Mouse (Mus musculus) G1E (cell line): ENCODE data around the gene Dgkd.

Experiments
- CTCF ChIP-seq: IDR thresholded peaks from 2 replicates; pipeline ENCODE4 v1.5.1; 2012; ENCODE audit warnings: low read depth, low read length, inconsistent platforms, mixed read lengths
- GATA1 ChIP-seq: IDR thresholded peaks from 2 replicates; pipeline ENCODE4 v1.6.1; 2012; ENCODE audit warnings: borderline replicate concordance, low read length, inconsistent platforms, mixed read lengths
- POLR2AphosphoS5 ChIP-seq: IDR thresholded peaks from 2 replicates; pipeline ENCODE4 v1.6.1; 2012; ENCODE audit warnings: low read depth, low read length, inconsistent platforms; ENCODE audit not compliant: insufficient replicate concordance
- TAL1 ChIP-seq: conservative IDR thresholded peaks from 2 replicates; pipeline ENCODE4 v1.6.1; 2012; ENCODE audit warnings: low read depth, low read length, inconsistent platforms, mixed read lengths

- TF ChIP-seq CTCF, result no peak
- no peak for TF ChIP-seq TAL1
- no peak for TF ChIP-seq POLR2AphosphoS5
- no peak for TF ChIP-seq GATA1
Observed at GRCm38 (mm10) chr1:87908736-87909135, 55.6 kb downstream of the Dgkd start.
